In genomic region chr8:85513283-85513682, GRCm38 (mm10) we compare ENCODE assay signal across 16 mouse cellular contexts. TPM values are rescaled to one million over a fixed set of nuclear protein-coding genes. Genes with fewer than 3 reads are reported as not detected.
DNase-seq lines count a peak whose midpoint lies in the region; TF ChIP-seq lines count a peak whose summit lies in the region.
"Had no signal": no experiment of that assay in that cellular context is flagged by ENCODE, and none has a peak within 500 bp of the region (broad histone marks: within the 10 kb centered on the region; RNA-seq: fewer than 3 reads in every experiment).

No protein-coding gene starts in this region.

- no peaks in the 10 kb centered on the region for H3K9me3 ChIP-seq in ES-E14 (ENCODE audit: control insufficient read depth, insufficient read depth, low read depth, low read length)
- H3K9me3 ChIP-seq: embryonic facial prominence, embryonic 13.5 days; forebrain, embryonic 10.5 days; heart, embryonic 13.5 days; midbrain, embryonic 13.5 days had no signal

- peaks cover 48% of the 10 kb centered on the region for H3K36me3 ChIP-seq in ES-E14 (ENCODE audit: control insufficient read depth, insufficient read depth, low read length, poor library complexity, severe bottlenecking)
- H3K36me3 ChIP-seq in macrophage (ENCODE audit: inconsistent target), result no peaks in the 10 kb centered on the region

- peak; percentile 24 for DNase-seq in adrenal gland, postnatal 14 days
- DNase-seq in adrenal gland, postnatal 10 days, result no peak
- DNase-seq in left cerebral cortex, adult 2 months (ENCODE audit: extremely low spot score in 1 of 2, low spot score in 2 of 2), result no peak
- no peak for DNase-seq in left cerebral cortex, adult 8-10 months (ENCODE audit: low spot score in 2 of 2)
- no peak for DNase-seq in ES-E14 (ENCODE audit: low read depth, low spot score)
- no peak for DNase-seq in right cerebral cortex, adult 2 months (ENCODE audit: low spot score in 2 of 2)
- DNase-seq in testis, postnatal 10 days (ENCODE audit: low spot score), result no peak
- DNase-seq: cerebellum, adult 18-20 months; kidney, adult 9 months; liver; lung, postnatal 10 days had no signal

- no peak overlapping the region for H3K4me3 ChIP-seq in left cerebral cortex, adult 2 months
- H3K4me3 ChIP-seq in ES-E14 (ENCODE audit: insufficient read depth in 1 of 2, low read depth in 1 of 2, low read length in 2 of 2, poor library complexity in 1 of 2, severe bottlenecking in 1 of 2) (no peak overlapping the region), macrophage (ENCODE audit: inconsistent target) (no peak overlapping the region)
- H3K4me3 ChIP-seq: embryonic facial prominence, embryonic 13.5 days; forebrain, embryonic 10.5 days; heart, embryonic 13.5 days; midbrain, embryonic 13.5 days had no signal

- H3K9ac ChIP-seq in ES-E14 (ENCODE audit: insufficient read depth, low read depth, low read length, poor library complexity, severe bottlenecking), result no peak overlapping the region
- H3K9ac ChIP-seq: embryonic facial prominence, embryonic 13.5 days; heart, embryonic 13.5 days; midbrain, embryonic 13.5 days had no signal

- intact Hi-C loops in left cerebral cortex, adult 2 months (cut with DNase I), result no loop called here

- no peak for TF ChIP-seq CTCF in left cerebral cortex, adult 2 months (IDR thresholded peaks at IDR 0.05)

- peaks cover 2% of the 10 kb centered on the region in 2 experiments; a peak in 1 of 4 replicates for H3K4me1 ChIP-seq in ES-E14 (ENCODE audit: control insufficient read depth in 2 of 2, insufficient read depth in 2 of 2, low read length in 2 of 2, poor library complexity in 1 of 2)
- H3K4me1 ChIP-seq: forebrain, embryonic 10.5 days; heart, embryonic 13.5 days; midbrain, embryonic 13.5 days had no signal

- in situ Hi-C loops in ES-E14 (cut with MboI; ENCODE audit: low sequenced_read_pairs in 2 of 2, unreplicated experiment in 2 of 2), result no loop called here

- H3K27ac ChIP-seq in left cerebral cortex, adult 2 months, result peak overlapping the region; percentile 36; the same call in 1 of the 2 replicates
- H3K27ac ChIP-seq in ES-E14 (ENCODE audit: insufficient read depth, low read depth, low read length, poor library complexity, severe bottlenecking) (no peak overlapping the region), macrophage (peak overlapping the region; percentile 27)
- H3K27ac ChIP-seq: embryonic facial prominence, embryonic 13.5 days; forebrain, embryonic 10.5 days; heart, embryonic 13.5 days had no signal

- 67% methylated on average over 4 of the region's 4 CpGs for WGBS in macrophage (ENCODE audit: missing documents)

- no peaks in the 10 kb centered on the region for H3K79me2 ChIP-seq in macrophage (ENCODE audit: inconsistent target)

TF ChIP-seq in ES-E14, 5 proteins besides CTCF, POLR2A, EP300 and RAD21:
- TF ChIP-seq MAFK (IDR thresholded peaks at IDR 0.05; ENCODE audit: insufficient read depth, low read depth, low read length), result 0 out of 2 replicates have a peak, but pooled peaks have one; percentile 8
- no peak for TF ChIP-seq CHD2 (IDR thresholded peaks at IDR 0.05; ENCODE audit: low read depth, low read length)

RNA-seq across cellular contexts. Expression of gene Gpt2, which starts 20.9 kb away (rescaled TPM):
- total RNA-seq in adrenal gland, postnatal 14 days (2021), result 91.9 and 135 TPM in 2 replicates
- total RNA-seq in adrenal gland, postnatal 10 days (2021), result 10 to 100 TPM; 47.9 to 54.3 TPM
- 10 to 100 TPM; 62.7 to 70.0 TPM for total RNA-seq in left cerebral cortex, adult 2 months (2021)
- total RNA-seq in left cerebral cortex, adult 8-10 months (2022), result 10 to 100 TPM; 43.6 to 52.6 (median 49.1) TPM
- 31.9 and 46.4 TPM in 2 replicates for total RNA-seq in ES-E14 (2012; rRNA removed)
- total RNA-seq in macrophage (2018; cell fraction: chromatin; rRNA removed), result 10 to 100 TPM in 5 of 26 experiments, 1 to 10 TPM in 21; 3.0 to 16.1 (median 7.1) TPM
- 1 to 10 TPM; 4.1 to 8.8 (median 5.9) TPM for total RNA-seq in macrophage (2018; cell fraction: cytosol; rRNA removed)
- 10 to 100 TPM in 2 of 26 experiments, 1 to 10 TPM in 24; 3.7 to 13.5 (median 6.0) TPM for total RNA-seq in macrophage (2018; cell fraction: nucleus; rRNA removed)
- 4.7 to 7.9 TPM (median 5.4 TPM) in 3 replicates for polyA plus RNA-seq in macrophage (2018)

RNA-seq across cellular contexts. Expression of gene Dnaja2, which starts 41.9 kb away (rescaled TPM):
- total RNA-seq in adrenal gland, postnatal 14 days (2021), result 148 and 164 TPM in 2 replicates
- 100 to 1,000 TPM; 146 to 159 TPM for total RNA-seq in adrenal gland, postnatal 10 days (2021)
- total RNA-seq in left cerebral cortex, adult 2 months (2021), result 100 to 1,000 TPM; 175 to 199 TPM
- 100 to 1,000 TPM; 173 to 194 (median 190) TPM for total RNA-seq in left cerebral cortex, adult 8-10 months (2022)
- 103 and 158 TPM in 2 replicates for total RNA-seq in ES-E14 (2012; rRNA removed)
- 100 to 1,000 TPM in 8 of 26 experiments, 10 to 100 TPM in 18; 42.6 to 163 (median 81.1) TPM for total RNA-seq in macrophage (2018; cell fraction: chromatin; rRNA removed)
- 100 to 1,000 TPM in 9 of 26 experiments, 10 to 100 TPM in 17; 74.5 to 151 (median 88.8) TPM for total RNA-seq in macrophage (2018; cell fraction: cytosol; rRNA removed)
- total RNA-seq in macrophage (2018; cell fraction: nucleus; rRNA removed), result 100 to 1,000 TPM in 6 of 26 experiments, 10 to 100 TPM in 20; 52.2 to 149 (median 82.3) TPM
- polyA plus RNA-seq in macrophage (2018), result 79.8 to 164 TPM (median 104 TPM) in 3 replicates
